Mouse (Mus musculus) common myeloid progenitor, adult 5-6 weeks (primary cell): Measurements from ENCODE around the gene Dgkd. TPM values are rescaled to one million over a fixed set of nuclear protein-coding genes. Genes with fewer than 3 reads are reported as not detected.

Experiments
- ATAC-seq: replicated peaks from 2 replicates; pipeline ENCODE4 v1.8.0; 2016; ENCODE audit warnings: low read depth, mild to moderate bottlenecking, moderate TSS enrichment, inconsistent platforms; ENCODE audit not compliant: poor library complexity, severe bottlenecking
- total RNA-seq: library from RNA; stranded (forward); fragments of 200-1000, 187-1606 nt; gene quantifications from 2 replicates; pipeline ENCODE4 v1.2.3, GENCODE M21; 2017

The Dgkd gene
- total RNA-seq, 1 experiment from 2014 or later = 39.9 TPM

GRCm38 (mm10) chr1:87920056-87920614, 67.0 kb downstream of the Dgkd start:
- ATAC-seq = no peak

- no peak for ATAC-seq
Observed at GRCm38 (mm10) chr1:87922666-87923065, 69.6 kb downstream of the Dgkd start.

GRCm38 (mm10) chr1:87924888-87925287, 71.8 kb downstream of the Dgkd start:
- ATAC-seq = no peak

- ATAC-seq = no peak
Observed at GRCm38 (mm10) chr1:87929730-87930129, 76.6 kb downstream of the Dgkd start.

GRCm38 (mm10) chr1:87933051-87933450, 80.0 kb downstream of the Dgkd start:
- ATAC-seq = peak; percentile 30; the same call in 1 of the 2 replicates

- peak; percentile 76 for ATAC-seq
Observed at GRCm38 (mm10) chr1:87935095-87935494, 82.0 kb downstream of the Dgkd start.

- 0 out of 2 replicates have a peak, but pooled peaks have one; percentile 1 for ATAC-seq
Observed at GRCm38 (mm10) chr1:87935546-87935945, 82.5 kb downstream of the Dgkd start.

GRCm38 (mm10) chr1:87936075-87936474, 83.0 kb downstream of the Dgkd start:
- ATAC-seq = no peak

- ATAC-seq = 0 out of 2 replicates have a peak, but pooled peaks have one; percentile 31
Observed at GRCm38 (mm10) chr1:87936516-87936915, 83.4 kb downstream of the Dgkd start.

GRCm38 (mm10) chr1:87941765-87942164, 88.7 kb downstream of the Dgkd start:
- ATAC-seq = no peak

GRCm38 (mm10) chr1:87947681-87948091, 94.6 kb downstream of the Dgkd start:
- peak; percentile 70 for ATAC-seq

- ATAC-seq = no peak
Observed at GRCm38 (mm10) chr1:87951641-87952040, 98.6 kb downstream of the Dgkd start.

GRCm38 (mm10) chr1:87953073-87953472, 100.0 kb downstream of the Dgkd start:
- no peak for ATAC-seq

- no peak for ATAC-seq
Observed at GRCm38 (mm10) chr1:87958931-87959330, 105.8 kb downstream of the Dgkd start.

GRCm38 (mm10) chr1:87959532-87959931, 106.4 kb downstream of the Dgkd start:
- ATAC-seq = no peak

- peak; percentile 65 for ATAC-seq
Observed at GRCm38 (mm10) chr1:87959998-87960431, 106.9 kb downstream of the Dgkd start.

- ATAC-seq = no peak
Observed at GRCm38 (mm10) chr1:87960752-87961151, 107.7 kb downstream of the Dgkd start.

- peak; percentile 91 for ATAC-seq
Observed at GRCm38 (mm10) chr1:87961459-87962167, 108.5 kb downstream of the Dgkd start.

GRCm38 (mm10) chr1:87970381-87970780, 117.3 kb downstream of the Dgkd start:
- ATAC-seq = no peak

GRCm38 (mm10) chr1:87982291-87982690, 129.2 kb downstream of the Dgkd start:
- ATAC-seq = no peak

GRCm38 (mm10) chr1:87992716-87993115, 139.6 kb downstream of the Dgkd start:
- ATAC-seq = no peak
